Mouse (Mus musculus) forebrain, embryonic 15.5 days (tissue): ENCODE results near the gene Olfr532. TPM values are rescaled to one million over a fixed set of nuclear protein-coding genes. Genes with fewer than 3 reads are reported as not detected.
"Not testable (repeated sequence)": the region's sequence is repeated elsewhere in the genome, so short reads cannot be mapped to it uniquely, and the experiment has no call there.

Source experiments
- ATAC-seq: fragments of 200-750 bp; cut with Nextera tagmentation; replicated peaks from 2 replicates; pipeline ENCODE4 v1.8.0; 2017; ENCODE audit warnings: mild to moderate bottlenecking, moderate TSS enrichment, moderate library complexity
- H3K27ac ChIP-seq: fragments of 300-500 bp; sonication (generic); replicated peaks from 2 replicates; pipeline ENCODE4 v1.5.1; 2015; ENCODE audit warnings: mild to moderate bottlenecking, inconsistent platforms
- H3K27me3 ChIP-seq: fragments of 300-500 bp; sonication (generic); 2 replicates; pipeline ENCODE4 v1.6.1; 2015; ENCODE audit warnings: inconsistent platforms
- H3K36me3 ChIP-seq: fragments of 300-500 bp; sonication (generic); 2 replicates; pipeline ENCODE4 v1.6.1; 2015; ENCODE audit warnings: mild to moderate bottlenecking, inconsistent platforms
- H3K4me1 ChIP-seq: fragments of 300-500 bp; sonication (generic); 2 replicates; pipeline ENCODE4 v1.6.1; 2015; ENCODE audit warnings: inconsistent platforms
- H3K4me2 ChIP-seq: fragments of 300-500 bp; sonication (generic); replicated peaks from 2 replicates; pipeline ENCODE4 v1.6.1; 2015; ENCODE audit warnings: mild to moderate bottlenecking, inconsistent platforms
- H3K4me3 ChIP-seq: fragments of 300-500 bp; sonication (generic); 2 replicates; pipeline ENCODE4 v1.5.1; 2015; ENCODE audit warnings: mild to moderate bottlenecking, inconsistent platforms
- H3K9ac ChIP-seq: fragments of 300-500 bp; sonication (generic); replicated peaks from 2 replicates; pipeline ENCODE4 v1.6.1; 2015; ENCODE audit warnings: mild to moderate bottlenecking, inconsistent platforms
- H3K9me3 ChIP-seq: fragments of 300-500 bp; sonication (generic); 2 replicates; pipeline ENCODE4 v1.6.1; 2016; ENCODE audit warnings: inconsistent platforms
- WGBS: fragments of 180-500 bp; shearing (Covaris S2); methylation state at CpG from one replicate; pipeline ENCODE4 v1.1.7; 2015; ENCODE audit warnings: mixed read lengths; 5-methylcytosine and 5-hydroxymethylcytosine counted together
- polyA plus RNA-seq: library from polyadenylated mRNA; unstranded; fragments of >200 nt; fragmentation: Nextera tagmentation; extraction: Ambion mirVana; gene quantifications from 2 replicates; pipeline ENCODE4 v1.2.1, GENCODE M21; 2015

The Olfr532 gene
- not detected in 2 replicates for polyA plus RNA-seq

DNA sequence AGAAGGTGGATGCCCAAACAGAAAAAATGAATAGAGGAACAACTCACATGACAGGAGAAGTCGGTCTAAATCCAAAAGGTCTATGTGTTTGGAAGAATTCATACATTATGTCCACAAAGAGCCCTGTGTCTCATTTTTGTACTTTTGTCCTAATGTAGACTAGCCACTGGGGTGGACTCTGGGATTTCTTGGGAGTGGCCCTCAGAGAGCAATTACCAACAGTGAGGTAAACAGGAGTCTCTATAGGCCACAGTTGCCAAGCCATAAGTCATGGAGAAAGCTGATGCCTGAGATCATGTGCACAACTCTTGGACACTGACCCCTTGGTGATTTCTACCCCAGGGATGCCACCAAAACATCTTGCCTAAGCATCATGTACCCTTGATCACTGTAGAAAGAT is at the start of gene Olfr532:
Olfr532 (minus strand) TSS at position 101 of the 400 bp plus-strand sequence.
- Histone ChIP-seq H3K9me3 (no peaks in the 10 kb centered on the region), H3K27me3 (no peaks in the 10 kb centered on the region), H3K4me3 (no peak within 1 kb of the TSS), H3K9ac (no peak within 1 kb of the TSS), H3K4me2 (no peak within 1 kb of the TSS), H3K4me1 (no peaks in the 10 kb centered on the region), H3K36me3 (no peaks in the 10 kb centered on the region), H3K27ac (no peak within 1 kb of the TSS)
- ATAC-seq: no peak
- 89% methylated on average over 1 of the region's 1 CpGs for WGBS

DNA sequence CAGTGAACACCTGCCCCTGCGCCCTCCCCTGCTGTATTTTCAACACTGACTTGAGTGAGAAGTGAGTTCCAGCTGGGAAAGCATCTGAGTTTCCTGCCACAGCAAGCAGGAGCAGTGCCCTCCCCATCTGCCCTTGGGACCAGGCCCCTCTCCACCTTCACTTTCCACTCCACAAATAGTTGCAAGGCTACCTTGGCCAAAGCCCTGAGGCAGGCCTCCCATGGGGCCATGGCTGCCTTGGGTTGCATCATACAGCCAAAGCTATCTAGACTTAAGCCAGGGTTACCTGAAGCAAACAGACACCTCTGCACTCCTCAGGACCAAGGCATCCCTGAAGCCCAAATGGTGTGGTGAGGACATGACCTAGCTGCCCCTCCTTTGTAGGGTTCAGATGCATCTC is 41.6 kb upstream of the Olfr532 start, which contains the start of gene Olfr533:
Olfr533 (plus strand) TSS at position 301 of the 400 bp plus-strand sequence.
- H3K4me1 ChIP-seq, H3K27ac ChIP-seq, H3K4me3 ChIP-seq, H3K9ac ChIP-seq, ATAC-seq, H3K27me3 ChIP-seq, H3K36me3 ChIP-seq, H3K9me3 ChIP-seq, H3K4me2 ChIP-seq: not testable (repeated sequence)
- WGBS: 67% methylated on average over 1 of the region's 1 CpGs

DNA sequence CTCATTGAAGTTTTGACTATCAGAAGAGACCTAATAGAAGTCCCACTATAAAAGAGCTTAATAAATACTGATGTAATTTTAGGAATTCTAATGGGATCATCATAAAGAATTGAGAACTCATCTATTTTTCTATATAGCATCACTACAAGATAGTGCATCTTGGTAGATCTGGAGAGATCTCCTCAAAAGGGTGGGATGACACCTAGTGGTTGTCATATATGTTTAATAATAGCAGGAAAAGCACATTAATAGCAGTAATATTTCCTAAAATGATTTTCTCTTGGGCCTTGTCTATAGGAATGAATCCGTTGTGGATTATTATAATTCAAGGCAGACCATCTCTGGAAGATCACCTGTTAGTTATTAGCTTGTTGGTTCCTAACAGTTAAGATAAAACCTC is 21.7 kb upstream of the Olfr532 start:
- H3K27me3 ChIP-seq: no peaks in the 10 kb centered on the region
- WGBS: 78% methylated on average over 1 of the region's 1 CpGs
- no peak overlapping the region for H3K4me3 ChIP-seq
- H3K9ac ChIP-seq: no peak overlapping the region
- no peak for ATAC-seq
- H3K36me3 ChIP-seq: no peaks in the 10 kb centered on the region
- no peaks in the 10 kb centered on the region for H3K4me1 ChIP-seq
- no peaks in the 10 kb centered on the region for H3K9me3 ChIP-seq
- no peak overlapping the region for H3K27ac ChIP-seq
- H3K4me2 ChIP-seq: no peak overlapping the region

GRCm38 (mm10) chr7:140402818-140403217 is 18.6 kb downstream of the Olfr532 start, which contains the start of gene Olfr531:
TSS of gene Olfr531 (minus strand) at chr7:140402918.
- 90% methylated on average over 1 of the region's 1 CpGs for WGBS
- no peak for ATAC-seq

DNA sequence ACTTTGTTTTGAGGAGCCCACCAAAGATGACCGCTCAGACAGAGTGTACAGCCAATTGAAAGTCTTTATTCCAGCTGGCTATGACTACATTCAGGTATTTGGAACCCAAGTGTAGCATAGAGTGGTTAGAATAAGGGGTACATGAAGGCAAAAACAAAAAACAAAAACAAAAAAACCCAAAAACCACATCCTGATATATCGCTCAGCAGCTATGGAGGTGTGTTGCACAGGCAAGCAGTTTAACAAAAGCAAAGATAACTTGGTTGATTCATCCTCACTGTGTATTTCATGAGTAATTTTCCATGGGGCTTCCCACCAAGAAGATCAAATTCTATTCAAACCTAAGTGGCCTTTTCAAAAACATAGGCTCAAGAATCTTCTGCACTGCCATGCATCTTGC is 44.5 kb downstream of the Olfr532 start:
- 97% methylated on average over 2 of the region's 2 CpGs for WGBS
- Histone ChIP-seq H3K9me3 (no peaks in the 10 kb centered on the region), H3K36me3 (no peaks in the 10 kb centered on the region), H3K4me2 (no peak overlapping the region), H3K9ac (no peak overlapping the region), H3K27me3 (no peaks in the 10 kb centered on the region), H3K4me3 (no peak overlapping the region), H3K27ac (no peak overlapping the region), H3K4me1 (no peaks in the 10 kb centered on the region)
- no peak for ATAC-seq

More at GRCm38 (mm10) chr7:140402818-140403217, 18.6 kb downstream of the Olfr532 start, which contains the start of gene Olfr531:
- Histone ChIP-seq H3K27ac (no peak within 1 kb of the TSS), H3K36me3 (no peaks in the 10 kb centered on the region), H3K9me3 (no peaks in the 10 kb centered on the region), H3K9ac (no peak within 1 kb of the TSS), H3K4me1 (no peaks in the 10 kb centered on the region), H3K4me2 (no peak within 1 kb of the TSS), H3K27me3 (no peaks in the 10 kb centered on the region), H3K4me3 (no peak within 1 kb of the TSS)

DNA sequence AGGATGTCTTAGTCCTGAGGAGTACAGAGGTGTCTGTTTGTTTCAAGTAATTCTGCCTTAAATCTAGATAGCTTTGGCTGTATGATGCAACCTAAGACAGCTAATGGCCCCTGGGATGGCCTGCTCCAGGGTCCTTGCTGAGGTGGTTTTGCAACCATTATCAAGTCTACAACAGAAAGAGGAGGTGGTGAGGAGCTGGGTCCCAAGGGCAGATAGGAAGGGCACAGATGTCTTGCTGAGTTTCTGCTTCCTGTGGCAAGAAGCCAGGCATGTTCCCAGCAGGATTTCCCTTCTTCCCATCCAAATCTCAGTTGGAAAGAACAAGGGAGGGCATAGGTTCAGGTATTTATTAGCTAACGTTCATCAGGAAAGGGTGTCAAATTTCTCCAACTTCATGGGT is 45.2 kb downstream of the Olfr532 start, which contains the start of gene Olfr530:
Olfr530 (minus strand) TSS at position 101 of the 400 bp plus-strand sequence.
- Histone ChIP-seq H3K9me3 (no peaks in the 10 kb centered on the region), H3K4me3 (no peak within 1 kb of the TSS), H3K36me3 (no peaks in the 10 kb centered on the region), H3K4me2 (no peak within 1 kb of the TSS), H3K27me3 (no peaks in the 10 kb centered on the region), H3K4me1 (no peaks in the 10 kb centered on the region), H3K9ac (no peak within 1 kb of the TSS), H3K27ac (no peak within 1 kb of the TSS)
- ATAC-seq: no peak
- 68% methylated on average over 1 of the region's 1 CpGs for WGBS

DNA sequence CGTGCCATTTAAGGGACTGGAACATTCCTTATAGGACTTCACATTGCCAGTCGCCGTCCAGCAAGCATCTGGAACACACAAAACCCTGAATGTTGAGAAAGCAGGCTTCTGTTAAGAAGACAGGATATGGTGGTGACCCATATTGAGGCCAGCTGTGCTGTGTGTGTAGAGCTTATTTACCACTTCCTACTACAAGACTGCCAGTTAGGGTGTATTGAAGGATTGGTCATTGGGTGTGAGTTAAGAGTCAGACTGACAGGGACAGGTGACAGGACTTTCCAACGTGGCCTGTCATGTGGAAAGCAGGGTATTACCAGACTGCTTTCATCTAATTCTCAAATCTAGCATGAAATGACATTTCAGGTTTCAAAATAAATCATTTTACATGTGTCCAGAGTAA is 47.1 kb downstream of the Olfr532 start:
- H3K36me3 ChIP-seq: no peaks in the 10 kb centered on the region
- H3K9me3 ChIP-seq: no peaks in the 10 kb centered on the region
- H3K4me1 ChIP-seq: no peaks in the 10 kb centered on the region
- no peak for ATAC-seq
- H3K4me3 ChIP-seq: no peak overlapping the region
- no peak overlapping the region for H3K4me2 ChIP-seq
- H3K27ac ChIP-seq: no peak overlapping the region
- 77% methylated on average over 4 of the region's 4 CpGs for WGBS
- no peaks in the 10 kb centered on the region for H3K27me3 ChIP-seq
- H3K9ac ChIP-seq: no peak overlapping the region

Other genes with a start within 250 kb of the Olfr532 start
- gene Olfr523, start 248.4 kb downstream of the Olfr532 start, polyA plus RNA-seq: not detected in 2 replicates
- not detected in 2 replicates for gene Olfr524, start 215.7 kb downstream of the Olfr532 start, polyA plus RNA-seq
- not detected in 2 replicates for gene Cd163l1, start 203.4 kb downstream of the Olfr532 start, polyA plus RNA-seq
- not detected in 2 replicates for gene 5830411N06Rik, start 174.4 kb downstream of the Olfr532 start, polyA plus RNA-seq
- gene Olfr525, start 100.8 kb downstream of the Olfr532 start, polyA plus RNA-seq: not detected in 2 replicates
- not detected in 2 replicates for gene Olfr527, start 87.6 kb downstream of the Olfr532 start, polyA plus RNA-seq
- not detected in 2 replicates for gene Olfr60, start 60.0 kb downstream of the Olfr532 start, polyA plus RNA-seq
- gene Olfr530, start 45.3 kb downstream of the Olfr532 start, polyA plus RNA-seq: not detected in 2 replicates
- gene Olfr531, start 18.7 kb downstream of the Olfr532 start, polyA plus RNA-seq: not detected in 2 replicates
- gene Olfr533, start 41.7 kb upstream of the Olfr532 start, polyA plus RNA-seq: not detected in 2 replicates
- gene Olfr535, start 62.6 kb upstream of the Olfr532 start, polyA plus RNA-seq: not detected in 2 replicates
- gene Olfr536, start 85.8 kb upstream of the Olfr532 start, polyA plus RNA-seq: not detected in 2 replicates
- not detected in 2 replicates for gene Olfr538, start 146.2 kb upstream of the Olfr532 start, polyA plus RNA-seq
- 0.03 TPM in 1 of 2 replicates, not detected in the other for gene Olfr46, start 179.6 kb upstream of the Olfr532 start, polyA plus RNA-seq
- not detected in 2 replicates for gene Olfr61, start 207.3 kb upstream of the Olfr532 start, polyA plus RNA-seq
- gene Olfr53, start 224.8 kb upstream of the Olfr532 start, polyA plus RNA-seq: not detected in 2 replicates
- 0.01 TPM in 1 of 2 replicates, not detected in the other for gene Olfr539, start 238.3 kb upstream of the Olfr532 start, polyA plus RNA-seq